Mouse (Mus musculus) adrenal gland, adult 2 months (tissue): Measurements from ENCODE around the gene Rhox8. TPM values are rescaled to one million over a fixed set of nuclear protein-coding genes. Genes with fewer than 3 reads are reported as not detected.
"Not testable (repeated sequence)": the region's sequence is repeated elsewhere in the genome, so short reads cannot be mapped to it uniquely, and the experiment has no call there.

Source experiments
- DNase-seq: peaks from one replicate; pipeline ENCODE4 v3.0.0; 2021
- long read RNA-seq: library from polyadenylated mRNA; stranded (forward); transcript quantifications from one replicate; pipeline ENCODE4 v2.0.0, GENCODE M21; 2021
- polyA plus RNA-seq: library from polyadenylated mRNA; depleted of rRNA; stranded (reverse); fragments of >200 nt; gene quantifications from 2 replicates; pipeline ENCODE4 v1.2.3, GENCODE M21; 2012; rRNA removed
- total RNA-seq, 2 experiments: library from RNA; stranded (reverse); gene quantifications; 2 replicates each; pipeline ENCODE4 v1.2.3; 2021

The Rhox8 gene
- total RNA-seq (not detected), polyA plus RNA-seq (not detected in 2 replicates)
- long read RNA-seq, result 0 reads

GRCm38 (mm10) chrX:37878844-37879243 is at the start of gene Rhox8:
TSS of gene Rhox8 (minus strand) at chrX:37878944.
- DNase-seq, result no peak

GRCm38 (mm10) chrX:37916311-37916710 is 37.6 kb upstream of the Rhox8 start:
- DNase-seq, result no peak

GRCm38 (mm10) chrX:37908581-37908980 is 29.8 kb upstream of the Rhox8 start:
- DNase-seq, result peak; percentile 6

- peak; percentile 15 for DNase-seq
Measured at GRCm38 (mm10) chrX:37903727-37904126, 25.0 kb upstream of the Rhox8 start.

- DNase-seq, result not testable (repeated sequence)
Measured at GRCm38 (mm10) chrX:37901670-37902069, 22.9 kb upstream of the Rhox8 start, which contains the start of gene Rhox9. TSS of gene Rhox9 (minus strand) at chrX:37901770.

- not testable (repeated sequence) for DNase-seq
Measured at GRCm38 (mm10) chrX:37897132-37897531, 18.4 kb upstream of the Rhox8 start, which contains the start of gene Rhox7b. TSS of gene Rhox7b (minus strand) at chrX:37897232.

GRCm38 (mm10) chrX:37871641-37872040 is 7.1 kb downstream of the Rhox8 start:
- DNase-seq, result no peak

GRCm38 (mm10) chrX:37831386-37831785 is 47.4 kb downstream of the Rhox8 start, which contains the start of gene Rhox7a:
TSS of gene Rhox7a (plus strand) at chrX:37831686.
- DNase-seq, result not testable (repeated sequence)

GRCm38 (mm10) chrX:37826610-37827009 is 52.1 kb downstream of the Rhox8 start, which contains the start of gene Rhox6:
TSS of gene Rhox6 (plus strand) at chrX:37826910.
- not testable (repeated sequence) for DNase-seq

Other genes with a start within 250 kb of the Rhox8 start
- not detected for gene Rhox2g, start 235.5 kb downstream of the Rhox8 start, total RNA-seq
- gene Rhox2g, start 235.5 kb downstream of the Rhox8 start, polyA plus RNA-seq, result not detected in 2 replicates
- gene Rhox4g, start 227.6 kb downstream of the Rhox8 start, total RNA-seq, result not detected
- gene Rhox4g, start 227.6 kb downstream of the Rhox8 start, polyA plus RNA-seq, result not detected in 2 replicates
- gene Rhox3h, start 210.2 kb downstream of the Rhox8 start, total RNA-seq, result not detected
- not detected in 2 replicates for gene Rhox3h, start 210.2 kb downstream of the Rhox8 start, polyA plus RNA-seq
- gene Rhox2h, start 205.7 kb downstream of the Rhox8 start, total RNA-seq, result not detected
- not detected in 2 replicates for gene Rhox2h, start 205.7 kb downstream of the Rhox8 start, polyA plus RNA-seq
- gene Rhox5, start 74.1 kb downstream of the Rhox8 start, total RNA-seq, result not detected
- not detected in 2 replicates for gene Rhox5, start 74.1 kb downstream of the Rhox8 start, polyA plus RNA-seq
- gene Rhox6, start 52.0 kb downstream of the Rhox8 start, total RNA-seq, result not detected
- gene Rhox6, start 52.0 kb downstream of the Rhox8 start, polyA plus RNA-seq, result not detected in 2 replicates
- not detected for gene Rhox7a, start 47.3 kb downstream of the Rhox8 start, total RNA-seq
- gene Rhox7a, start 47.3 kb downstream of the Rhox8 start, polyA plus RNA-seq, result not detected in 2 replicates
- gene Rhox7b, start 18.3 kb upstream of the Rhox8 start, total RNA-seq, result not detected
- not detected in 2 replicates for gene Rhox7b, start 18.3 kb upstream of the Rhox8 start, polyA plus RNA-seq
- not detected for gene Rhox9, start 22.8 kb upstream of the Rhox8 start, total RNA-seq
- gene Rhox9, start 22.8 kb upstream of the Rhox8 start, polyA plus RNA-seq, result not detected in 2 replicates
- gene Btg1-ps1, start 139.9 kb upstream of the Rhox8 start, total RNA-seq, result not detected
- not detected in 2 replicates for gene Btg1-ps1, start 139.9 kb upstream of the Rhox8 start, polyA plus RNA-seq
- gene Btg1-ps2, start 164.2 kb upstream of the Rhox8 start, total RNA-seq, result not detected
- 0.51 TPM in 1 of 2 replicates, not detected in the other for gene Btg1-ps2, start 164.2 kb upstream of the Rhox8 start, polyA plus RNA-seq
- not detected for gene Rhox10, start 187.5 kb upstream of the Rhox8 start, total RNA-seq
- gene Rhox10, start 187.5 kb upstream of the Rhox8 start, polyA plus RNA-seq, result not detected in 2 replicates
- not detected for gene Rhox11, start 206.2 kb upstream of the Rhox8 start, total RNA-seq
- not detected in 2 replicates for gene Rhox11, start 206.2 kb upstream of the Rhox8 start, polyA plus RNA-seq
- not detected for gene Rhox12, start 232.0 kb upstream of the Rhox8 start, total RNA-seq
- not detected in 2 replicates for gene Rhox12, start 232.0 kb upstream of the Rhox8 start, polyA plus RNA-seq
- not detected for gene Rhox13, start 242.3 kb upstream of the Rhox8 start, total RNA-seq
- gene Rhox13, start 242.3 kb upstream of the Rhox8 start, polyA plus RNA-seq, result not detected in 2 replicates